Mouse (Mus musculus) heart, postnatal 0 days (tissue): Measurements from ENCODE around the gene Gm4922.

Source experiments
- CTCF ChIP-seq: IDR thresholded peaks from 2 replicates; pipeline ENCODE4 v1.5.1; 2016; ENCODE audit warnings: antibody characterized with exemption, control low read depth, low read depth
- EP300 ChIP-seq: IDR thresholded peaks from 2 replicates; pipeline ENCODE4 v1.6.1; 2016; ENCODE audit warnings: antibody characterized with exemption, low read depth

- no peak for TF ChIP-seq EP300
- no peak for TF ChIP-seq CTCF
Observed at GRCm38 (mm10) chr10:18811751-18812150, 25.2 kb upstream of the Gm4922 start.
